Mouse (Mus musculus): ENCODE results near the gene H2-M5. TPM values are rescaled to one million over a fixed set of nuclear protein-coding genes. Genes with fewer than 3 reads are reported as not detected.

The H2-M5 gene
- polyA plus RNA-seq, 1 experiment from 2014 or later, result 1.1 TPM

GRCm38 (mm10) chr17:37018328-37018727, 29.0 kb upstream of the H2-M5 start:
- no peaks in the 10 kb centered on the region for H3K27me3 ChIP-seq (ENCODE audit: control insufficient read depth, insufficient read depth, low read length)
- no peak for DNase-seq (ENCODE audit: low spot score)
- no peak for ATAC-seq (replicated peaks; ENCODE audit: low FRiP score)
- WGBS, result 65% methylated on average over 3 of the region's 3 CpGs
- no peak overlapping the region for H3K9ac ChIP-seq (ENCODE audit: low read length)
- no peak overlapping the region for H3K4me3 ChIP-seq (ENCODE audit: low read depth, low read length)
- no peaks in the 10 kb centered on the region for H3K36me3 ChIP-seq (ENCODE audit: control insufficient read depth, insufficient read depth, low read length)
- no peaks in the 10 kb centered on the region for H3K4me1 ChIP-seq (replicated peaks; ENCODE audit: control insufficient read depth, insufficient read depth, low read length)
- H3K4me2 ChIP-seq (ENCODE audit: low read depth, low read length, severe bottlenecking), result no peak overlapping the region
- H3K27ac ChIP-seq (ENCODE audit: low read depth, low read length), result no peak overlapping the region
- H3K9me3 ChIP-seq (ENCODE audit: control insufficient read depth, low read length), result no peaks in the 10 kb centered on the region

- no peaks in the 10 kb centered on the region for H3K9me3 ChIP-seq (ENCODE audit: control insufficient read depth, low read length)
- H3K27ac ChIP-seq (ENCODE audit: low read depth, low read length), result no peak overlapping the region
- no peak overlapping the region for H3K4me2 ChIP-seq (ENCODE audit: low read depth, low read length, severe bottlenecking)
- DNase-seq (ENCODE audit: low spot score) (no peak), ATAC-seq (replicated peaks; ENCODE audit: low FRiP score) (no peak)
- H3K4me3 ChIP-seq (ENCODE audit: low read depth, low read length), result no peak overlapping the region
- H3K4me1 ChIP-seq (replicated peaks; ENCODE audit: control insufficient read depth, insufficient read depth, low read length), result 0 out of 2 replicates have a peak, but pooled peaks cover 2% of the 10 kb centered on the region
- H3K27me3 ChIP-seq (ENCODE audit: control insufficient read depth, insufficient read depth, low read length), result no peaks in the 10 kb centered on the region
- H3K36me3 ChIP-seq (ENCODE audit: control insufficient read depth, insufficient read depth, low read length), result no peaks in the 10 kb centered on the region; the same call in 1 of the 2 replicates
- H3K9ac ChIP-seq (ENCODE audit: low read length), result no peak overlapping the region
Measured at GRCm38 (mm10) chr17:37016333-37016732, 27.0 kb upstream of the H2-M5 start.

GRCm38 (mm10) chr17:37012141-37012540, 22.8 kb upstream of the H2-M5 start:
- Histone ChIP-seq H3K27ac (ENCODE audit: low read depth, low read length) (no peak overlapping the region), H3K4me1 (replicated peaks; ENCODE audit: control insufficient read depth, insufficient read depth, low read length) (0 out of 2 replicates have a peak, but pooled peaks cover 2% of the 10 kb centered on the region), H3K36me3 (ENCODE audit: control insufficient read depth, insufficient read depth, low read length) (peaks cover 10% of the 10 kb centered on the region), H3K27me3 (ENCODE audit: control insufficient read depth, insufficient read depth, low read length) (no peaks in the 10 kb centered on the region), H3K4me2 (ENCODE audit: low read depth, low read length, severe bottlenecking) (no peak overlapping the region), H3K4me3 (ENCODE audit: low read depth, low read length) (no peak overlapping the region), H3K9ac (ENCODE audit: low read length) (no peak overlapping the region), H3K9me3 (ENCODE audit: control insufficient read depth, low read length) (no peaks in the 10 kb centered on the region)
- WGBS, result 76% methylated on average over 5 of the region's 5 CpGs
- ATAC-seq (replicated peaks; ENCODE audit: low FRiP score) (no peak), DNase-seq (ENCODE audit: low spot score) (no peak)

GRCm38 (mm10) chr17:37011719-37012118, 22.4 kb upstream of the H2-M5 start:
- Histone ChIP-seq H3K9me3 (ENCODE audit: control insufficient read depth, low read length) (no peaks in the 10 kb centered on the region), H3K27me3 (ENCODE audit: control insufficient read depth, insufficient read depth, low read length) (no peaks in the 10 kb centered on the region), H3K4me2 (ENCODE audit: low read depth, low read length, severe bottlenecking) (no peak overlapping the region), H3K4me1 (replicated peaks; ENCODE audit: control insufficient read depth, insufficient read depth, low read length) (0 out of 2 replicates have a peak, but pooled peaks cover 2% of the 10 kb centered on the region), H3K4me3 (ENCODE audit: low read depth, low read length) (no peak overlapping the region), H3K9ac (ENCODE audit: low read length) (no peak overlapping the region), H3K27ac (ENCODE audit: low read depth, low read length) (no peak overlapping the region), H3K36me3 (ENCODE audit: control insufficient read depth, insufficient read depth, low read length) (peaks cover 10% of the 10 kb centered on the region)
- no peak for ATAC-seq (replicated peaks; ENCODE audit: low FRiP score)
- no peak for DNase-seq (ENCODE audit: low spot score)
- WGBS, result 78% methylated on average over 3 of the region's 3 CpGs

- 93% methylated on average over 17 of the region's 17 CpGs for WGBS
- no peak overlapping the region for H3K4me3 ChIP-seq (ENCODE audit: low read depth, low read length)
- no peak for DNase-seq (ENCODE audit: low spot score)
- H3K27ac ChIP-seq (ENCODE audit: low read depth, low read length), result no peak overlapping the region
- no peak overlapping the region for H3K9ac ChIP-seq (ENCODE audit: low read length)
- H3K4me1 ChIP-seq (replicated peaks; ENCODE audit: control insufficient read depth, insufficient read depth, low read length), result 0 out of 2 replicates have a peak, but pooled peaks cover 2% of the 10 kb centered on the region
- no peak for ATAC-seq (replicated peaks; ENCODE audit: low FRiP score)
- no peaks in the 10 kb centered on the region for H3K27me3 ChIP-seq (ENCODE audit: control insufficient read depth, insufficient read depth, low read length)
- no peaks in the 10 kb centered on the region for H3K9me3 ChIP-seq (ENCODE audit: control insufficient read depth, low read length)
- H3K36me3 ChIP-seq (ENCODE audit: control insufficient read depth, insufficient read depth, low read length), result peaks cover 10% of the 10 kb centered on the region
- H3K4me2 ChIP-seq (ENCODE audit: low read depth, low read length, severe bottlenecking), result no peak overlapping the region
Measured at GRCm38 (mm10) chr17:37009460-37010042, 20.2 kb upstream of the H2-M5 start.

GRCm38 (mm10) chr17:37008161-37008560, 18.8 kb upstream of the H2-M5 start:
- no peak overlapping the region for H3K4me3 ChIP-seq (ENCODE audit: low read depth, low read length)
- no peak overlapping the region for H3K4me2 ChIP-seq (ENCODE audit: low read depth, low read length, severe bottlenecking)
- H3K9me3 ChIP-seq (ENCODE audit: control insufficient read depth, low read length), result no peaks in the 10 kb centered on the region
- H3K27me3 ChIP-seq (ENCODE audit: control insufficient read depth, insufficient read depth, low read length), result no peaks in the 10 kb centered on the region
- 92% methylated on average over 6 of the region's 6 CpGs for whole genome bisulfite sequencing
- H3K4me1 ChIP-seq (replicated peaks; ENCODE audit: control insufficient read depth, insufficient read depth, low read length), result 0 out of 2 replicates have a peak, but pooled peaks cover 2% of the 10 kb centered on the region
- ATAC-seq (replicated peaks; ENCODE audit: low FRiP score), result no peak
- peaks cover 10% of the 10 kb centered on the region for H3K36me3 ChIP-seq (ENCODE audit: control insufficient read depth, insufficient read depth, low read length)
- no peak for DNase-seq (ENCODE audit: low spot score)
- H3K27ac ChIP-seq (ENCODE audit: low read depth, low read length), result no peak overlapping the region
- H3K9ac ChIP-seq (ENCODE audit: low read length), result no peak overlapping the region

GRCm38 (mm10) chr17:37003366-37003765, 14.0 kb upstream of the H2-M5 start:
- peak overlapping the region; percentile 59 for H3K4me3 ChIP-seq (ENCODE audit: low read depth, low read length)
- peak overlapping the region; percentile 90 for H3K9ac ChIP-seq (ENCODE audit: low read length)
- H3K27ac ChIP-seq (ENCODE audit: low read depth, low read length), result no peak overlapping the region
- H3K27me3 ChIP-seq (ENCODE audit: control insufficient read depth, insufficient read depth, low read length), result no peaks in the 10 kb centered on the region
- H3K4me1 ChIP-seq (replicated peaks; ENCODE audit: control insufficient read depth, insufficient read depth, low read length), result peaks cover 2% of the 10 kb centered on the region; the same call in 1 of the 2 replicates
- DNase-seq (ENCODE audit: low spot score), result no peak
- no peaks in the 10 kb centered on the region for H3K9me3 ChIP-seq (ENCODE audit: control insufficient read depth, low read length)
- no peaks in the 10 kb centered on the region for H3K36me3 ChIP-seq (ENCODE audit: control insufficient read depth, insufficient read depth, low read length)
- ATAC-seq (replicated peaks; ENCODE audit: low FRiP score), result peak; percentile 6; the same call in 1 of the 2 replicates
- peak overlapping the region; percentile 65 for H3K4me2 ChIP-seq (ENCODE audit: low read depth, low read length, severe bottlenecking)
- WGBS, result 51% methylated on average over 4 of the region's 4 CpGs

- peaks cover 2% of the 10 kb centered on the region; the same call in 1 of the 2 replicates for H3K4me1 ChIP-seq (replicated peaks; ENCODE audit: control insufficient read depth, insufficient read depth, low read length)
- no peaks in the 10 kb centered on the region for H3K27me3 ChIP-seq (ENCODE audit: control insufficient read depth, insufficient read depth, low read length)
- H3K27ac ChIP-seq (ENCODE audit: low read depth, low read length), result peak overlapping the region; percentile 78
- ATAC-seq (replicated peaks; ENCODE audit: low FRiP score), result peak; percentile 86
- peak overlapping the region; percentile 65 for H3K4me2 ChIP-seq (ENCODE audit: low read depth, low read length, severe bottlenecking)
- no peaks in the 10 kb centered on the region for H3K36me3 ChIP-seq (ENCODE audit: control insufficient read depth, insufficient read depth, low read length)
- no peaks in the 10 kb centered on the region for H3K9me3 ChIP-seq (ENCODE audit: control insufficient read depth, low read length)
- H3K9ac ChIP-seq (ENCODE audit: low read length), result peak overlapping the region; percentile 90
- peak overlapping the region; percentile 59 for H3K4me3 ChIP-seq (ENCODE audit: low read depth, low read length)
- DNase-seq (ENCODE audit: low spot score), result peak; percentile 82
- whole genome bisulfite sequencing, result under 1% methylated on average over 49 of the region's 49 CpGs
Measured at GRCm38 (mm10) chr17:37002364-37003330, 13.3 kb upstream of the H2-M5 start.
